Mouse (Mus musculus): ENCODE data around the gene Btbd9. TPM values are rescaled to one million over a fixed set of nuclear protein-coding genes. Genes with fewer than 3 reads are reported as not detected.

Gene Btbd9
- total and polyA plus RNA-seq, 3 experiments = 24.7 to 33.8 TPM; not detected in 1

- Histone ChIP-seq H3K79me2 (ENCODE audit: control insufficient read depth, insufficient read depth, low read length, poor library complexity) (peaks cover 2% of the 10 kb centered on the region; the same call in 1 of the 2 replicates), H3K9me3 (replicated peaks; ENCODE audit: insufficient read depth, low read length) (no peaks in the 10 kb centered on the region), H3K36me3 (ENCODE audit: control insufficient read depth in 1 of 2, insufficient read depth in 2 of 2, low read length in 2 of 2) (no peaks in the 10 kb centered on the region), H3K27me3 (ENCODE audit: control insufficient read depth in 1 of 2, insufficient read depth in 2 of 2, low read length in 2 of 2) (no peaks in the 10 kb centered on the region), H3K9ac (ENCODE audit: control insufficient read depth, low read depth, low read length, poor library complexity, severe bottlenecking) (no peak overlapping the region), H3K27ac (ENCODE audit: control insufficient read depth, low read depth, low read length) (no peak overlapping the region), H3K4me3 (ENCODE audit: control insufficient read depth in 1 of 2, insufficient read depth in 1 of 2, low read depth in 2 of 2, low read length in 2 of 2) (no peak overlapping the region), H3K4me1 (ENCODE audit: control insufficient read depth in 1 of 2, insufficient read depth in 2 of 2, low read length in 2 of 2) (no peaks in the 10 kb centered on the region)
- TF ChIP-seq MXI1 (IDR thresholded peaks at IDR 0.05; ENCODE audit: low read depth, low read length) (no peak), USF1 (IDR thresholded peaks at IDR 0.05; ENCODE audit: low read depth, low read length) (peak; percentile 56), MEF2A (IDR thresholded peaks at IDR 0.05; ENCODE audit: extremely low read depth, insufficient replicate concordance, low read depth, low read length, poor library complexity, severe bottlenecking) (no peak), SIN3A (IDR thresholded peaks at IDR 0.05; ENCODE audit: low read length) (no peak), CHD2 (IDR thresholded peaks at IDR 0.05; ENCODE audit: low read length) (no peak), NELFE (IDR thresholded peaks at IDR 0.05; ENCODE audit: low read depth, low read length) (0 out of 2 replicates have a peak, but pooled peaks have one; percentile 6), CTCF (IDR thresholded peaks at IDR 0.05 in 2 of 3, conservative IDR thresholded peaks at IDR 0.05 in 1 of 3; ENCODE audit: control insufficient read depth in 1 of 3, insufficient read depth in 1 of 3, low read depth in 2 of 3, low read length in 3 of 3, poor library complexity in 1 of 3, severe bottlenecking in 1 of 3) (peak in 1 of 3 experiments; percentile 4; a peak in 1 of 6 replicates)
- no peak for DNase-seq (ENCODE audit: low read depth, low spot score)
Observed at GRCm38 (mm10) chr17:30553027-30553937, 23.0 kb downstream of the Btbd9 start.

- H3K27ac ChIP-seq (ENCODE audit: control insufficient read depth, low read depth, low read length) = no peak overlapping the region
- no peaks in the 10 kb centered on the region for H3K9me3 ChIP-seq (replicated peaks; ENCODE audit: insufficient read depth, low read length)
- DNase-seq (ENCODE audit: low read depth, low spot score) = no peak
- no peaks in the 10 kb centered on the region for H3K36me3 ChIP-seq (ENCODE audit: control insufficient read depth in 1 of 2, insufficient read depth in 2 of 2, low read length in 2 of 2)
- no peak overlapping the region for H3K4me3 ChIP-seq (ENCODE audit: control insufficient read depth in 1 of 2, insufficient read depth in 1 of 2, low read depth in 2 of 2, low read length in 2 of 2)
- TF ChIP-seq MYB (IDR thresholded peaks at IDR 0.05; ENCODE audit: low read depth, low read length) (no peak), SMC3 (IDR thresholded peaks at IDR 0.05; ENCODE audit: low read depth, low read length) (no peak), MYC (IDR thresholded peaks at IDR 0.05; ENCODE audit: low read depth, low read length) (no peak), JUND (IDR thresholded peaks at IDR 0.05; ENCODE audit: low read depth, low read length) (no peak), USF1 (IDR thresholded peaks at IDR 0.05; ENCODE audit: low read depth, low read length) (no peak), POLR2A (IDR thresholded peaks at IDR 0.05; ENCODE audit: control insufficient read depth in 1 of 2, insufficient read depth in 1 of 2, low read depth in 1 of 2, low read length in 2 of 2, poor library complexity in 1 of 2) (no peak), EP300 (IDR thresholded peaks at IDR 0.05; ENCODE audit: low read depth in 1 of 2, low read length in 2 of 2) (no peak), CHD2 (IDR thresholded peaks at IDR 0.05; ENCODE audit: low read length) (no peak), ZC3H11A (IDR thresholded peaks at IDR 0.05; ENCODE audit: low read depth, low read length) (no peak), NRF1 (IDR thresholded peaks at IDR 0.05; ENCODE audit: insufficient read depth, low read depth, low read length, poor library complexity, severe bottlenecking) (no peak), CTCF (IDR thresholded peaks at IDR 0.05 in 2 of 3, conservative IDR thresholded peaks at IDR 0.05 in 1 of 3; ENCODE audit: control insufficient read depth in 1 of 3, insufficient read depth in 1 of 3, low read depth in 2 of 3, low read length in 3 of 3, poor library complexity in 1 of 3, severe bottlenecking in 1 of 3) (no peak), ZMIZ1 (IDR thresholded peaks at IDR 0.05; ENCODE audit: low read depth, low read length) (no peak), HCFC1 (IDR thresholded peaks at IDR 0.05; ENCODE audit: low read depth, low read length) (no peak), MAFK (IDR thresholded peaks at IDR 0.05; ENCODE audit: borderline replicate concordance, low read depth, low read length) (no peak), MXI1 (IDR thresholded peaks at IDR 0.05; ENCODE audit: low read depth, low read length) (no peak), RAD21 (IDR thresholded peaks at IDR 0.05; ENCODE audit: low read depth, low read length) (no peak)
- H3K79me2 ChIP-seq (ENCODE audit: control insufficient read depth, insufficient read depth, low read length, poor library complexity) = no peaks in the 10 kb centered on the region
- H3K9ac ChIP-seq (ENCODE audit: control insufficient read depth, low read depth, low read length, poor library complexity, severe bottlenecking) = no peak overlapping the region
- no peaks in the 10 kb centered on the region for H3K27me3 ChIP-seq (ENCODE audit: control insufficient read depth in 1 of 2, insufficient read depth in 2 of 2, low read length in 2 of 2)
- no peaks in the 10 kb centered on the region for H3K4me1 ChIP-seq (ENCODE audit: control insufficient read depth in 1 of 2, insufficient read depth in 2 of 2, low read length in 2 of 2)
Observed at GRCm38 (mm10) chr17:30550774-30551107, 25.5 kb downstream of the Btbd9 start.

Measured in MEL (cell line).